Comparison of ENCODE assay signal across 8 mouse cellular contexts in the genomic region with DNA sequence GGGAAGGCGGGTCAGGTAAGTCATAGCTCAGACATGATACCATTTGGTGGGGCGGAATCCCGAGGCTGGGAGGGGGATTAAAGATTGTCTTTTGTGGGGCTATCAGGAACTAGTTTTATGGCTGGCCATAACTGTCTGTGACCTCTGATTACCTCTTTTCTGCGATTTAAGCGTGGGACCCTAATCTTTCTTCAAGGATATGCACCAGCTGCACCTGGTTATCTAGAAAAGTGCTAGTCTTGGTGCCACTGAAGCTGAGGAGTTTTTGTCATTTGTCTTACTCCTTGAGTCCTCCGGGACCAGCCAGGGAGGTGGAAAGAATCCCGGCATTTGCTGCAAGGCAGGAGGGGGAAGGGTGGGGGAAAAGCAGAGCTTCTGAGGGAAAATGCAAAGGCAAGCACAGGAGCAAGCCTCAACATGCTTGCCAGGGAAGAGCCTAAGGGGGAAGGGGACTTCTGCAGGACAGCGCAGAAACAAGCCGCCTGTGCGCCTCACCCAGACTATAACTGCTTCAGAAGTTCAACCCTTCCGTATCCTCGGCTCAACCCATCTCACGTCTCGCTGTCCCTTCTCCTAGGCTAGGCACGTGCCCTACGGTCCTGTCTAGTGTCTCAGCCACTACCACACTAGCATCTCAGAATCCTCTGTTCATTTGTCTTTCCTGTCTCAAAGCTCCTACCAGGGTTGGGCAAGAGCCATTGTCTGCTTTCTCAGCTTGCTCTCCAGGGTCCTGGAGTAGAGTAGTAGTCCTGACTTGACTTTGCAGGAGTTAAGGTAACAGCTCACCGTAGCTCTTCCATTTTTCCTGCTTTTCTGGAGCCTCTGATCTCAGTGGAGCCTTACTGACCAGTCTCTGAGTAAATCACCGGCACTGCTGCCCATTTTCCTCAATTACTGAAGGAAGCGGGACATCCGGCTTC. TPM values are rescaled to one million over a fixed set of nuclear protein-coding genes. Genes with fewer than 3 reads are reported as not detected.
DNase-seq lines count a peak whose midpoint lies in the region; ATAC-seq lines count a peak whose summit lies in the region.

No protein-coding gene starts in this region.

- no peaks in the 10 kb centered on the region for H3K9me3 ChIP-seq in lung, embryonic 15.5 days
- no peaks in the 10 kb centered on the region for H3K9me3 ChIP-seq in embryonic facial prominence, embryonic 12.5 days
- no peaks in the 10 kb centered on the region for H3K9me3 ChIP-seq in intestine, embryonic 15.5 days
- no peaks in the 10 kb centered on the region for H3K9me3 ChIP-seq in neural tube, embryonic 15.5 days (replicated peaks)

- H3K4me3 ChIP-seq in lung, embryonic 15.5 days = no peak overlapping the region
- 0 out of 2 replicates have a peak overlapping the region, but pooled peaks have one; percentile 0 for H3K4me3 ChIP-seq in embryonic facial prominence, embryonic 12.5 days
- no peak overlapping the region for H3K4me3 ChIP-seq in intestine, embryonic 15.5 days (replicated peaks)
- peak overlapping the region; percentile 19; the same call in 1 of the 2 replicates for H3K4me3 ChIP-seq in neural tube, embryonic 15.5 days (replicated peaks)

- H3K36me3 ChIP-seq in lung, embryonic 15.5 days = no peaks in the 10 kb centered on the region
- no peaks in the 10 kb centered on the region for H3K36me3 ChIP-seq in embryonic facial prominence, embryonic 12.5 days
- H3K36me3 ChIP-seq in intestine, embryonic 15.5 days = no peaks in the 10 kb centered on the region
- no peaks in the 10 kb centered on the region for H3K36me3 ChIP-seq in neural tube, embryonic 15.5 days

- no peak for ATAC-seq in lung, embryonic 15.5 days (ENCODE audit: borderline replicate concordance, extremely low read depth, low FRiP score, low TSS enrichment)
- ATAC-seq in embryonic facial prominence, embryonic 12.5 days (ENCODE audit: insufficient number of reproducible peaks, insufficient read depth, low FRiP score, low TSS enrichment) = no peak
- peak; percentile 61 for ATAC-seq in intestine, embryonic 15.5 days
- ATAC-seq in neural tube, embryonic 15.5 days (ENCODE audit: low FRiP score) = no peak

- no peaks in the 10 kb centered on the region for H3K27me3 ChIP-seq in lung, embryonic 15.5 days
- H3K27me3 ChIP-seq in embryonic facial prominence, embryonic 12.5 days = no peaks in the 10 kb centered on the region
- H3K27me3 ChIP-seq in intestine, embryonic 15.5 days (replicated peaks) = no peaks in the 10 kb centered on the region
- no peaks in the 10 kb centered on the region for H3K27me3 ChIP-seq in neural tube, embryonic 15.5 days (replicated peaks)

- H3K4me2 ChIP-seq in lung, embryonic 15.5 days = peak overlapping the region; percentile 32
- peak overlapping the region; percentile 32 for H3K4me2 ChIP-seq in embryonic facial prominence, embryonic 12.5 days (replicated peaks)
- H3K4me2 ChIP-seq in intestine, embryonic 15.5 days (replicated peaks) = peak overlapping the region; percentile 42
- H3K4me2 ChIP-seq in neural tube, embryonic 15.5 days = peak overlapping the region; percentile 44

- no peak overlapping the region for H3K9ac ChIP-seq in lung, embryonic 15.5 days
- H3K9ac ChIP-seq in embryonic facial prominence, embryonic 12.5 days = no peak overlapping the region
- H3K9ac ChIP-seq in intestine, embryonic 15.5 days = no peak overlapping the region
- H3K9ac ChIP-seq in neural tube, embryonic 15.5 days (replicated peaks) = no peak overlapping the region

- H3K27ac ChIP-seq in lung, embryonic 15.5 days = no peak overlapping the region
- H3K27ac ChIP-seq in embryonic facial prominence, embryonic 12.5 days = no peak overlapping the region
- no peak overlapping the region for H3K27ac ChIP-seq in intestine, embryonic 15.5 days
- H3K27ac ChIP-seq in neural tube, embryonic 15.5 days (replicated peaks) = no peak overlapping the region

- 30% methylated on average over 20 of the region's 20 CpGs for WGBS in lung, embryonic 15.5 days
- 33% methylated on average over 20 of the region's 20 CpGs for WGBS in embryonic facial prominence, embryonic 12.5 days
- 22% methylated on average over 20 of the region's 20 CpGs for WGBS in intestine, embryonic 15.5 days
- 37% methylated on average over 20 of the region's 20 CpGs for WGBS in neural tube, embryonic 15.5 days

- DNase-seq in lung, postnatal 14 days = no peak
- no peak for DNase-seq in frontal cortex, postnatal 25 days (ENCODE audit: low spot score in 2 of 2)
- no peak for DNase-seq in thymus, postnatal 0 days (ENCODE audit: low spot score)
- DNase-seq in right cerebral cortex, postnatal 10 days (ENCODE audit: low spot score in 2 of 2) = no peak

- no peaks in the 10 kb centered on the region for H3K4me1 ChIP-seq in lung, embryonic 15.5 days
- H3K4me1 ChIP-seq in embryonic facial prominence, embryonic 12.5 days = peaks cover 11% of the 10 kb centered on the region; the same call in 1 of the 2 replicates
- H3K4me1 ChIP-seq in intestine, embryonic 15.5 days (replicated peaks) = peaks cover 5% of the 10 kb centered on the region
- 0 out of 2 replicates have a peak, but pooled peaks cover 5% of the 10 kb centered on the region for H3K4me1 ChIP-seq in neural tube, embryonic 15.5 days

RNA-seq across cellular contexts. Expression of a gene that starts 40.6 kb away (rescaled TPM):
- 5.5 and 5.8 TPM in 2 replicates for polyA plus RNA-seq in lung, embryonic 15.5 days (2015; fragmentation: Nextera tagmentation; extraction: Ambion mirVana)
- 4.7 and 5.5 TPM in 2 replicates for polyA plus RNA-seq in embryonic facial prominence, embryonic 12.5 days (2016; fragmentation: Nextera tagmentation; extraction: Ambion mirVana)
- polyA plus RNA-seq in intestine, embryonic 15.5 days (2015; fragmentation: Nextera tagmentation; extraction: Ambion mirVana) = 1.5 and 1.8 TPM in 2 replicates
- 3.2 and 5.3 TPM in 2 replicates for polyA plus RNA-seq in neural tube, embryonic 15.5 days (2015; fragmentation: Nextera tagmentation; extraction: Ambion mirVana)
- polyA plus RNA-seq in thymus, postnatal 0 days (2015; fragmentation: Nextera tagmentation; extraction: Ambion mirVana) = 1.3 and 2.0 TPM in 2 replicates

RNA-seq across cellular contexts. Expression of a gene that starts 57.6 kb away (rescaled TPM):
- polyA plus RNA-seq in lung, embryonic 15.5 days (2015; fragmentation: Nextera tagmentation; extraction: Ambion mirVana) = 265 and 271 TPM in 2 replicates
- 328 and 333 TPM in 2 replicates for polyA plus RNA-seq in embryonic facial prominence, embryonic 12.5 days (2016; fragmentation: Nextera tagmentation; extraction: Ambion mirVana)
- 256 and 268 TPM in 2 replicates for polyA plus RNA-seq in intestine, embryonic 15.5 days (2015; fragmentation: Nextera tagmentation; extraction: Ambion mirVana)
- polyA plus RNA-seq in neural tube, embryonic 15.5 days (2015; fragmentation: Nextera tagmentation; extraction: Ambion mirVana) = 261 and 275 TPM in 2 replicates
- polyA plus RNA-seq in thymus, postnatal 0 days (2015; fragmentation: Nextera tagmentation; extraction: Ambion mirVana) = 230 and 241 TPM in 2 replicates

Comparison
In these comparisons a context has a peak if more than half of its experiments do, and no peak if none do; other contexts are left out.
1. H3K4me3 ChIP-seq: peak in embryonic facial prominence, embryonic 12.5 days (single experiment) and neural tube, embryonic 15.5 days (single experiment); none in lung, embryonic 15.5 days (single experiment) and intestine, embryonic 15.5 days (single experiment).
2. Peak in every context shown above with its lines, with median percentiles within 50 percentile points of each other: H3K4me2 ChIP-seq.